Mouse (Mus musculus) stomach, postnatal 0 days (tissue): ENCODE results near the gene Lgals4. TPM values are rescaled to one million over a fixed set of nuclear protein-coding genes. Genes with fewer than 3 reads are reported as not detected.

Experiments
- ATAC-seq: fragments of 200-750 bp; cut with Nextera tagmentation; 2 replicates; pipeline ENCODE4 v1.8.0; 2017; ENCODE audit not compliant: low FRiP score, low TSS enrichment
- DNase-seq: peaks from one replicate; pipeline ENCODE4 v3.0.0-alpha.2; 2016; ENCODE audit warnings: low spot score
- H3K27ac ChIP-seq: fragments of 300-500 bp; sonication (generic); replicated peaks from 2 replicates; pipeline ENCODE4 v1.5.1; 2014; ENCODE audit warnings: mild to moderate bottlenecking, control low read depth
- H3K27me3 ChIP-seq: fragments of 300-500 bp; sonication (generic); 2 replicates; pipeline ENCODE4 v1.6.1; 2014; ENCODE audit warnings: low read length; ENCODE audit not compliant: control insufficient read depth, insufficient read depth
- H3K36me3 ChIP-seq: fragments of 300-500 bp; sonication (generic); 2 replicates; pipeline ENCODE4 v1.6.1; 2014; ENCODE audit warnings: low read length, mixed read lengths; ENCODE audit not compliant: control insufficient read depth, insufficient read depth
- H3K4me1 ChIP-seq: fragments of 300-500 bp; sonication (generic); replicated peaks from 2 replicates; pipeline ENCODE4 v1.6.1; 2014; ENCODE audit warnings: antibody characterized with exemption; ENCODE audit not compliant: control insufficient read depth, insufficient read depth
- H3K4me2 ChIP-seq: fragments of 300-500 bp; sonication (generic); replicated peaks from 2 replicates; pipeline ENCODE4 v1.6.1; 2014; ENCODE audit warnings: low read depth, mild to moderate bottlenecking, control low read depth, moderate library complexity
- H3K4me3 ChIP-seq: fragments of 300-500 bp; sonication (generic); 2 replicates; pipeline ENCODE4 v1.5.1; 2014; ENCODE audit warnings: low read depth, low read length, control low read depth
- H3K9ac ChIP-seq: fragments of 300-500 bp; sonication (generic); 2 replicates; pipeline ENCODE4 v1.6.1; 2014; ENCODE audit warnings: mild to moderate bottlenecking, low read length, control low read depth, mixed read lengths
- H3K9me3 ChIP-seq: fragments of 300-500 bp; sonication (generic); 2 replicates; pipeline ENCODE4 v1.6.1; 2016; ENCODE audit warnings: low read length; ENCODE audit not compliant: control insufficient read depth
- CTCF ChIP-seq: IDR thresholded peaks from 2 replicates; pipeline ENCODE4 v1.5.1; 2016; ENCODE audit warnings: antibody characterized with exemption, low read depth, mild to moderate bottlenecking, moderate library complexity
- EP300 ChIP-seq: optimal IDR thresholded peaks from 2 replicates; pipeline ENCODE3; 2016; ENCODE audit warnings: antibody characterized with exemption
- WGBS: fragments of 180-500 bp; shearing (Covaris S2); extraction: QIAGEN DNeasy Blood & Tissue Kit; methylation state at CpG from one replicate; pipeline ENCODE4 v1.1.7; 2014; 5-methylcytosine and 5-hydroxymethylcytosine counted together
- polyA plus RNA-seq: library from polyadenylated mRNA; unstranded; fragments of >200 nt; fragmentation: Nextera tagmentation; extraction: Ambion mirVana; gene quantifications from 2 replicates; pipeline ENCODE4 v1.2.1, GENCODE M21; 2015

Gene Lgals4
- polyA plus RNA-seq, 1 experiment from 2014 or later: 489 TPM

GRCm38 (mm10) chr7:28810107-28811066, 23.3 kb upstream of the Lgals4 start:
- H3K4me3 ChIP-seq: peak overlapping the region; percentile 87
- TF ChIP-seq CTCF (peak; percentile 71), EP300 (peak; percentile 80)
- no peaks in the 10 kb centered on the region for H3K9me3 ChIP-seq
- under 1% methylated on average over 66 of the region's 70 CpGs for WGBS
- H3K4me1 ChIP-seq: peaks cover 14% of the 10 kb centered on the region
- peak overlapping the region; percentile 100 for H3K27ac ChIP-seq
- H3K36me3 ChIP-seq: peaks cover 23% of the 10 kb centered on the region
- DNase-seq (peak; percentile 97), ATAC-seq (peak; percentile 92)
- peak overlapping the region; percentile 86 for H3K4me2 ChIP-seq
- H3K9ac ChIP-seq: peak overlapping the region; percentile 97
- no peaks in the 10 kb centered on the region for H3K27me3 ChIP-seq

- Histone ChIP-seq H3K4me3 (peak overlapping the region; percentile 87), H3K27ac (peak overlapping the region; percentile 99), H3K36me3 (peaks cover 31% of the 10 kb centered on the region), H3K9ac (peak overlapping the region; percentile 95), H3K9me3 (no peaks in the 10 kb centered on the region), H3K27me3 (no peaks in the 10 kb centered on the region), H3K4me2 (peak overlapping the region; percentile 80), H3K4me1 (peaks cover 14% of the 10 kb centered on the region)
- ATAC-seq (peak; percentile 31; the same call in 1 of the 2 replicates), DNase-seq (peak; percentile 92)
- TF ChIP-seq EP300 (no peak), CTCF (no peak)
- 3% methylated on average over 38 of the region's 40 CpGs for WGBS
Measured at GRCm38 (mm10) chr7:28811228-28811627, 22.4 kb upstream of the Lgals4 start.

- Histone ChIP-seq H3K36me3 (peaks cover 36% of the 10 kb centered on the region), H3K9me3 (no peaks in the 10 kb centered on the region), H3K4me2 (peak overlapping the region; percentile 80), H3K4me3 (peak overlapping the region; percentile 87), H3K4me1 (peaks cover 14% of the 10 kb centered on the region), H3K27me3 (no peaks in the 10 kb centered on the region), H3K27ac (peak overlapping the region; percentile 99), H3K9ac (peak overlapping the region; percentile 95)
- ATAC-seq: no peak
- no peak for DNase-seq
- TF ChIP-seq EP300: no peak
- 0 out of 2 replicates have a peak, but pooled peaks have one; percentile 19 for TF ChIP-seq CTCF
- 2% methylated on average over 7 of the region's 7 CpGs for WGBS
Measured at GRCm38 (mm10) chr7:28811640-28812275, 21.9 kb upstream of the Lgals4 start.

- peak; percentile 15 for DNase-seq
- WGBS: 45% methylated on average over 4 of the region's 4 CpGs
Measured at GRCm38 (mm10) chr7:28812436-28812835, 21.2 kb upstream of the Lgals4 start.

GRCm38 (mm10) chr7:28812949-28813348, 20.7 kb upstream of the Lgals4 start:
- H3K27ac ChIP-seq: no peak overlapping the region; the same call in 1 of the 2 replicates
- peak; percentile 14 for DNase-seq
- peak overlapping the region; percentile 80 for H3K4me2 ChIP-seq
- no peaks in the 10 kb centered on the region for H3K27me3 ChIP-seq
- H3K4me3 ChIP-seq: no peak overlapping the region; the same call in 1 of the 2 replicates
- WGBS: 52% methylated on average over 5 of the region's 5 CpGs
- TF ChIP-seq EP300: no peak
- TF ChIP-seq CTCF: peak; percentile 57
- H3K4me1 ChIP-seq: peaks cover 10% of the 10 kb centered on the region
- H3K9me3 ChIP-seq: no peaks in the 10 kb centered on the region
- no peak for ATAC-seq
- peaks cover 45% of the 10 kb centered on the region for H3K36me3 ChIP-seq
- 0 out of 2 replicates have a peak overlapping the region, but pooled peaks have one; percentile 4 for H3K9ac ChIP-seq

More at GRCm38 (mm10) chr7:28812436-28812835, 21.2 kb upstream of the Lgals4 start:
- Histone ChIP-seq H3K9ac (peak overlapping the region; percentile 95), H3K36me3 (peaks cover 41% of the 10 kb centered on the region), H3K4me2 (peak overlapping the region; percentile 80), H3K27ac (peak overlapping the region; percentile 99), H3K4me1 (peaks cover 14% of the 10 kb centered on the region), H3K27me3 (no peaks in the 10 kb centered on the region), H3K9me3 (no peaks in the 10 kb centered on the region), H3K4me3 (peak overlapping the region; percentile 87)
- no peak for ATAC-seq
- no peak for TF ChIP-seq CTCF
- no peak for TF ChIP-seq EP300
